Mouse (Mus musculus) gastrocnemius, postnatal 25 days (tissue): Measurements from ENCODE around the gene Htr3b. TPM values are rescaled to one million over a fixed set of nuclear protein-coding genes. Genes with fewer than 3 reads are reported as not detected.

Experiments used
- DNase-seq: peaks from one replicate; pipeline ENCODE4 v3.0.0; 2022
- total RNA-seq, 2 experiments: library from RNA; stranded (reverse); gene quantifications; 1 replicate in 1 of 2; 2 replicates in 1 of 2; pipeline ENCODE4 v1.2.3; 2021

The Htr3b gene
- total RNA-seq, 2 experiments from 2014 or later, result not detected

DNA sequence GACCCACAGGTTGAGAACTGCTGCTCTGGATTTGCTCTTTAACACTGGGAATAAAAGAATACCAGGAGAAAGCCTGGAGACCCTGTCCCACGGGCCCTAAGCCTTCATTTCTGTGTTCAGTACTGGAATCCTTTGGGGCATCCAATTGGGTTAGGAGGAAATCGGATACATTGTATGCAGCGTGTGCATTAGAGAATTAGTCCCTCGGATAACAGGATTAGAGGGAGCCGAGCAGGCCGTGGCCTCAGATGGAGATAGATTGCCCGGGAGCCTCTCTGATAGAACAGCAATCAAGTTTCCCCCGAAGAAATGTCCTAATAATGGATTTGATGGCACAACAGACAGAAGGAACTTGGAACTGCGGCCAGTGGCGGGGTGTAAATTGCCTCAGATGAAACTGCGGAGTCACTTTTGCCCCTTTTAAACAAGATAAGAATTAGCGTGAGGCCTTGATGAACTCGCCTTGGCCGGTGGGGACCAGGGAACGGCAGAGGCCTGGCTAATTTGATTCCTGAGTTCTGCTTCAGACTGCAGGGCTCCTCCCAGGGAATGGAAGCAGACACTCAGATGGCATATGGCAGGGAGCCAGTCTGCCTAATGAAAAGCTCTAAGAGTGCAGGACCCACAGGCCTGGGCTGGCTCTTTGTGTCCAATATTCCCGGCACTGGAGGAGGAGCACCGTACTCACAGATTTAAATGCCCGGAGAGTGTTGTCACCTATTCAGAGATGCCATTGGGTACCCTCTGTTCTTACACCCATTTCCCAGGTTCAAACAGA is 48.6 kb downstream of the Htr3b start:
- no peak for DNase-seq

DNA sequence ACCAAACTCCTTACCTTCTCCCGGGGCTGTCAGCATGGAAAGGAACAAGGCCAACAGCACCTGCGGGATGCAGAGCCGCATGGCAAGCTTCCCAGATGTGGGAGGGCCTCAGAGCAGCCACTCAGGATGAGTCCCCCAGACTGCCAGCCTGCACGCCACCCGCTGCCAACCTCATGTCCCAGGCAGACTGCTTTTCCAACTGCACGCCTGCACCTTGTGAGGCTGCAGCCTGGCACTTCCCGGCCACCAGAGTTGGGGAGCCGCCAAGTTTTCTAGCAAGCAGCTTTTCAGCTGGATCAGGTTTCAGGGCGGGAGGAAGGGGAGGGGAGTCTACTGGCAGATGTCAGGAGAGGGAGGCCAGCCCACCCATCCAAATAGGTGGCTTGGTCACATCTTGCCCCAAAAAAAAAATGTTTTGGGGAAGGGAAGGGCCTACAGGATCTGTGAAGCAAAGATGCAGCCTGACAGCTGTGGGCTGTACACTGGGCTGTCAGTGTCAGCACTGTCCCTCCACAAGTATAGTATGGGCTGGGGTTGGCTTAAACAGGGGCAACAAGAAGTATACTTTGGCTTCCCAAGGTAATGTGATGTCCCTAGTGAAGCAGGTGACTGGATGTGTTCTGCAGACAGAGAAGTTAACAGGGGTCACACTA is 53.8 kb downstream of the Htr3b start, which contains the start of gene Htr3a:
Htr3a (minus strand) TSS at position 215 of the 653 bp plus-strand sequence.
- DNase-seq, result no peak

DNA sequence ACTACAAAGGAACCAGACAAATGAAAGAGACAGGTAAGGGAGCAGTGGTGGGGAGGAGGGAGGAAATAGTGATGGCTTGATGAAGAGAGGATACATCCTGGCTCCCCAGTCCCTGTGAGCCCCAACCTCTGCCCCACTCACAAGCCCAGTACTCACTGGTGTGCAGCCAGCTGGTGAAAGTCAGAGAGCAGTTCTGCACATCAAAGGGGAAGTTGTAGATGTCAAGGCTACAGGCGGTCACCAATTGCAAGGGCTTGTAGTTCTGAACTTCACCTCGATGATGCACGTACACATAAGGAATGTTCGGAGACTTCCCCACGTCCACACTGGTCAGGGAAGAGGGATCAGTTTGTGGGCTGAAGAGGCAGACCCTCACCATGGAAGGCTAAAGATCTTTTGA is 60.4 kb downstream of the Htr3b start:
- no peak for DNase-seq

DNA sequence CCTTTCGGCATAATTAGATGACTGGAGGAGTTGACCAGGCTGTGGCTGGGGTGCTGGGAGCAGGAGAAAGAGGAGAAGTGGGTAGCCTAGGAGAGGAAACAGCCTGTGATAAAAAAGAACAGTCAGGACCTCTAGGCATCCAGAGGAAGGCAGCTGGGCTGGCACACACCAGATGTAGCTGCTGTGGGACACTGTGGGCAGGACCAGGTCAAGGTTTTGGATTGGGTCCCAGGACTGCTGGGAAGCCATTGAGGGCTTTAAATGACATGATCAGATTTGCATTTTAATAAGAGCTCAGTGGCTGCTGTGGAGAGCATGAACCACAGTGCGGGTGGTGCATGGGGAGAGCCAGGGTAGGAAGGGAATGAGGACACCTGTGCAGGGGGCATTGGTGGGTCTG is 61.0 kb downstream of the Htr3b start:
- no peak for DNase-seq

DNA sequence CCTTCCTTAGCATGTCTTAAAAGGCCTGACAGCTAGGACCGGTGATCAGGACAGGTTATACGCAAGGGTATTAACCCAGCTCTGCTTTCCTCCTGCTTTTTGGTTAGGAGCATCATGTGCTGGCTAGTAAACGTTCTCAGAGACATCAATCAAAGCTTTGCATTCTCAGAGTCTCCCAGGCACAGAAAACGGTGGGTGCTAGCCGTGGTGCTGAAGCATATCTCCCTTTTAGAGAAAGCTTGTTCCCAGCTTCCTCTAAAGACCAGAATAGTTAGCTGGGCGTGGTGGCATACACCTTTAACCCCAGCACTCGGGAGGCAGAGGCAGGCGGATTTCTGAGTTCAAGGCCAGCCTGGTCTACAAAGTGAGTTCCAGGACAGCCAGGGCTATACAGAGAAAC is 66.2 kb downstream of the Htr3b start:
- no peak for DNase-seq

DNA sequence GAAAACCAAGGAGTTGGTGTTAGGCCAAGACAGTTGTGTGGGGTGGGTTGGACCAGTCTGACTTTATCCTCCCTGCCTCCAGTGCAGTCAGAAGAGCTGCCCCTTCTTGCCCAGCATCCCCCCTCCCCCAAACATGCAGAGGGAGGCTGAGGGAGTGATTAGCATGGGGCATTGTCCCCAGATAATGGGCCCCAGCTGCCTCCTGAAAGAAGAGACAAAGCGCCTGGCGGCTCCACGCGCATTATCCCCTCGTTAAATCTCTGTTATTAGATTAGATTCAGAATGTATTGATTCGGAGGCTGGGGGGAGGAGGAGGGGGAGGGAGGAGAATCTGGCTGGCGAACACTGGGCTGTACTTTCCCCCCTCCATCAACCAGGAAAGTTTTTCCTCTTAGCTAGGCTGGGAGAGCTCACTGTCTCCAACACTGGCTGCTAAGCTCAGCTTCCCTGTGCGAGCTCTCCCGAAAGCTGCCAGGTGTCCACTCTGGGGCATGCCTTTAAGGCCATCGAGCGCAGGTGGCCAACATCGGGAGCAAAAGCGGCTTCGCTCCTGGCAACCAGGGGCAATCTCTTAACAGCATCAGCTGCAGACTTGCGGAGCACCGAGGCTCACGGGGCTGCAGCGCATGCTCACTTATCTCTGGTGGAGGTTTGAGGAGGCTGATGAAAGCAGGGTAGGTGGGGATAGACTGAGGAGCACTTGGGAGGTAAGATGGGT is 68.8 kb downstream of the Htr3b start:
- DNase-seq, result no peak

DNA sequence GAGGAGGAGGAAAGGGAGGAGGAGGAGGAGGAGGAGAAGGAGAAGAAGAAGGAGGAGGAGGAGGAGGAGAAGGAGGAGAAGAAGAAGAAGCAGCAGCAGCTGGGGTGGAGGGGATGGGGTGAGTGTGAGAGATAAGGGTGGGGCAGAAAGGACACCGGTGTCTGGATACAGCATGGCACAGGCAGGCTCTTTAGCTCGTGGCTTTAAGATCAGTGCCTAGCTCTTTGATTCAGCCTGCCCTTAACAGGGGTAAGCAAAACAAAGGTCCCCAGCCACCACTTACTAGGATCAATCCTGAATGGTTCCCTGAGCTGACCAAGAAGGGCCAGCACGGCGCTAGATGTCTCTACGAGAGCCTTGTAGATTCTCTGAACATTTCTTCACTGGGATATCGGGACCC is 70.0 kb downstream of the Htr3b start:
- DNase-seq, result no peak

DNA sequence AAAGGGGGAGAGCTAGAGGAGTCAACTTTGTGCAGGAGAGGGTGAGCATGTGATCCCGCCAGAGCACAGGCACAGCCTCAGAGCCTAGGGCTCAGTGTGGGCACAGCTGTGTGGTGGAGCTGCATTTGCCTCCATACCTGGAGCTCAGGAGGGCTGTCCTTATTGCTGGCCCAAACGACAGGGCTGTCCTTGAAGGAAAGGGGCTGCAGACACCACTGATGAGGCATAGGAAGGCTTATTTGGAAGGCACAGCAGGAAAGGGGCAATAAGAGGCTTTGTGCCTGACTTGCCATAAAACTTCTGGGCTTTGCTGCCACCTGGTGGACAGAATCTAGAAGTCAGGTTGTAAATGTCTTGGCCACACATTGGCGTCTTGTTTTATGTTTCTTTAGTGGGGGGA is 70.8 kb downstream of the Htr3b start:
- DNase-seq, result peak; percentile 41

DNA sequence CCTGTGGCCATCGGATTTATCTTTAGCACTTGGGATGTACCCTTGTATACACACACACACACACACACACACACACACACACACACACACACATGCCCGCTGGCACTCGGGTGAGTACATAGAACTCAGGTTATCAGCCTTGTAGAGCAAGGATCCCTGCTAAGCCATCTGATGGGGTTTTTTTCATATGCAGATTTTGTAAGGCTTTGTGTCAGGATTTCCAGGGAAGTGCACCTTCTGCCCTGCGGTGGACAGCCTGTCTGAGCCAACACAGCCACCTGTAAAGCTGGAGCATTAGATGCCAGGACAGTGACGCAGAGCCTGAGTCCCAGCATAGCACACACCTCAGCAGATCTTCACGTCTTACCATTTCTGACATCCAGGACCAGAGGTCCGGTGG is 75.7 kb downstream of the Htr3b start:
- no peak for DNase-seq

Other genes starting within 250 kb of the Htr3b start
- gene Zbtb16, start 128.8 kb downstream of the Htr3b start, total RNA-seq, result 100 to 1,000 TPM; 102 to 134 TPM
- not detected for gene Htr3a, start 53.9 kb downstream of the Htr3b start, total RNA-seq
- 10 to 100 TPM; 63.8 to 92.9 TPM for gene Usp28, start 20.4 kb upstream of the Htr3b start, total RNA-seq
- gene Zw10, start 90.6 kb upstream of the Htr3b start, total RNA-seq, result 1 to 10 TPM; 8.0 to 8.3 TPM
- under 1 TPM; 0.24 to 0.82 TPM for gene Tmprss5, start 116.3 kb upstream of the Htr3b start, total RNA-seq